26 mouse cellular contexts compared by ENCODE assay signal in genomic region chr5:113580801-113581200, GRCm38 (mm10).
DNase-seq lines count a peak whose midpoint lies in the region; ATAC-seq and TF ChIP-seq lines count a peak whose summit lies in the region.
"Had no signal": no experiment of that assay in that cellular context is flagged by ENCODE, and none has a peak within 500 bp of the region (broad histone marks: within the 10 kb centered on the region; RNA-seq: fewer than 3 reads in every experiment).

No protein-coding gene starts in this region.

- ATAC-seq in hindbrain, postnatal 0 days, result 0 out of 2 replicates have a peak, but pooled peaks have one; percentile 9
- ATAC-seq: CD4-positive, CD25-positive, alpha-beta regulatory T cell, adult 4 months; forebrain, embryonic 13.5 days; forebrain, embryonic 16.5 days; hindbrain, embryonic 16.5 days; inflammation-experienced regulatory T-cells, adult 6 months had no signal

- no peak overlapping the region for H3K4me2 ChIP-seq in hindbrain, postnatal 0 days (ENCODE audit: low read depth, low read length)
- H3K4me2 ChIP-seq: embryonic facial prominence, embryonic 13.5 days; forebrain, embryonic 13.5 days; heart, embryonic 13.5 days had no signal

- no peaks in the 10 kb centered on the region for H3K36me3 ChIP-seq in hindbrain, postnatal 0 days (ENCODE audit: insufficient read depth, low read length)
- no peaks in the 10 kb centered on the region for H3K36me3 ChIP-seq in hindbrain, embryonic 10.5 days
- peaks cover 20% of the 10 kb centered on the region for H3K36me3 ChIP-seq in E14TG2a.4 (ENCODE audit: insufficient read depth, low read length)
- H3K36me3 ChIP-seq in ES-Bruce4 (ENCODE audit: control insufficient read depth, insufficient read depth, low read length, poor library complexity, severe bottlenecking), result no peaks in the 10 kb centered on the region; the same call in 1 of the 2 replicates
- H3K36me3 ChIP-seq in limb, embryonic 10.5 days, result no peaks in the 10 kb centered on the region
- H3K36me3 ChIP-seq: embryonic facial prominence, embryonic 10.5 days; forebrain, embryonic 10.5 days; heart, embryonic 10.5 days; heart, embryonic 13.5 days had no signal

- 0 out of 2 replicates have a peak, but pooled peaks have one; percentile 40 for TF ChIP-seq EP300 in ES-Bruce4 (IDR thresholded peaks at IDR 0.05; ENCODE audit: insufficient read depth, low read depth, low read length)

- H3K27ac ChIP-seq in hindbrain, postnatal 0 days, result no peak overlapping the region
- H3K27ac ChIP-seq in hindbrain, embryonic 10.5 days, result no peak overlapping the region
- peak overlapping the region; percentile 87 for H3K27ac ChIP-seq in ES-Bruce4 (ENCODE audit: insufficient read depth, low read length)
- H3K27ac ChIP-seq in limb, embryonic 10.5 days, result 0 out of 2 replicates have a peak overlapping the region, but pooled peaks have one; percentile 17
- H3K27ac ChIP-seq: embryonic facial prominence, embryonic 10.5 days; embryonic facial prominence, embryonic 13.5 days; forebrain, embryonic 10.5 days; forebrain, embryonic 13.5 days; heart, adult 2 months; heart, embryonic 10.5 days; heart, embryonic 13.5 days had no signal

- no peak overlapping the region for H3K9ac ChIP-seq in hindbrain, postnatal 0 days (replicated peaks; ENCODE audit: low read length)
- no peak overlapping the region; the same call in 1 of the 2 replicates for H3K9ac ChIP-seq in ES-Bruce4 (ENCODE audit: low read depth, poor library complexity, severe bottlenecking)
- H3K9ac ChIP-seq: embryonic facial prominence, embryonic 13.5 days; forebrain, embryonic 13.5 days; heart, embryonic 13.5 days had no signal

- 70% methylated on average over 9 of the region's 9 CpGs for WGBS in hindbrain, postnatal 0 days
- 69% methylated on average over 9 of the region's 9 CpGs for WGBS in hindbrain, embryonic 10.5 days
- WGBS in limb, embryonic 10.5 days, result 48% methylated on average over 9 of the region's 9 CpGs
- WGBS in lung, adult 2 months, result 48% methylated on average over 9 of the region's 9 CpGs

- DNase-seq in hindbrain, postnatal 0 days (ENCODE audit: low spot score), result no peak
- DNase-seq in hindbrain, embryonic 10.5 days (ENCODE audit: low spot score), result no peak
- DNase-seq in limb, embryonic 10.5 days (ENCODE audit: low spot score), result no peak
- DNase-seq in lung, adult 2 months, result no peak
- DNase-seq: adrenal gland, adult 2 months; adrenal gland, postnatal 14 days; cerebellum, adult 11 months; cerebellum, adult 2 months; cerebellum, adult 9-11 months; gastrocnemius, postnatal 36 days; heart, adult 2 months; heart, postnatal 14 days; kidney, adult 11 months; kidney, adult 9 months had no signal

- H3K4me3 ChIP-seq in hindbrain, postnatal 0 days (ENCODE audit: low read length), result no peak overlapping the region
- H3K4me3 ChIP-seq in hindbrain, embryonic 10.5 days, result no peak overlapping the region
- peak overlapping the region; percentile 66 for H3K4me3 ChIP-seq in E14TG2a.4 (replicated peaks; ENCODE audit: low read length)
- H3K4me3 ChIP-seq in ES-Bruce4 (ENCODE audit: low read depth, low read length), result peak overlapping the region; percentile 15; the same call in 1 of the 2 replicates
- H3K4me3 ChIP-seq in limb, embryonic 10.5 days, result no peak overlapping the region
- H3K4me3 ChIP-seq in lung, adult 2 months (replicated peaks; ENCODE audit: extremely low read depth, low read depth, low read length), result no peak overlapping the region
- H3K4me3 ChIP-seq: embryonic facial prominence, embryonic 10.5 days; embryonic facial prominence, embryonic 13.5 days; forebrain, embryonic 10.5 days; forebrain, embryonic 13.5 days; heart, adult 2 months; heart, embryonic 10.5 days; heart, embryonic 13.5 days had no signal

- no peaks in the 10 kb centered on the region for H3K9me3 ChIP-seq in hindbrain, postnatal 0 days (ENCODE audit: low read length)
- no peaks in the 10 kb centered on the region for H3K9me3 ChIP-seq in hindbrain, embryonic 10.5 days
- H3K9me3 ChIP-seq in E14TG2a.4 (ENCODE audit: low read length) (no peaks in the 10 kb centered on the region), ES-Bruce4 (replicated peaks; ENCODE audit: control insufficient read depth, insufficient read depth, low read length, poor library complexity, severe bottlenecking) (no peaks in the 10 kb centered on the region)
- H3K9me3 ChIP-seq in limb, embryonic 10.5 days (replicated peaks), result no peaks in the 10 kb centered on the region
- H3K9me3 ChIP-seq: embryonic facial prominence, embryonic 10.5 days; embryonic facial prominence, embryonic 13.5 days; forebrain, embryonic 10.5 days; forebrain, embryonic 13.5 days; heart, embryonic 10.5 days; heart, embryonic 13.5 days had no signal

- H3K4me1 ChIP-seq in hindbrain, postnatal 0 days (ENCODE audit: insufficient read depth, low read length), result no peaks in the 10 kb centered on the region
- H3K4me1 ChIP-seq in hindbrain, embryonic 10.5 days (replicated peaks), result peaks cover 32% of the 10 kb centered on the region
- H3K4me1 ChIP-seq in E14TG2a.4 (replicated peaks; ENCODE audit: low read depth, low read length) (peaks cover 82% of the 10 kb centered on the region), ES-Bruce4 (ENCODE audit: control insufficient read depth, insufficient read depth, low read length) (peaks cover 2% of the 10 kb centered on the region)
- H3K4me1 ChIP-seq in limb, embryonic 10.5 days, result peaks cover 70% of the 10 kb centered on the region
- no peaks in the 10 kb centered on the region for H3K4me1 ChIP-seq in lung, adult 2 months (ENCODE audit: control insufficient read depth, insufficient read depth, low read length)
- H3K4me1 ChIP-seq: heart, embryonic 13.5 days had no signal

- H3K27me3 ChIP-seq in hindbrain, postnatal 0 days (ENCODE audit: insufficient read depth, low read length), result no peaks in the 10 kb centered on the region
- H3K27me3 ChIP-seq in hindbrain, embryonic 10.5 days (ENCODE audit: insufficient read depth, poor library complexity, severe bottlenecking), result no peaks in the 10 kb centered on the region
- no peaks in the 10 kb centered on the region for H3K27me3 ChIP-seq in E14TG2a.4 (ENCODE audit: insufficient read depth, low read length)
- H3K27me3 ChIP-seq in ES-Bruce4 (ENCODE audit: control insufficient read depth, insufficient read depth, low read length, poor library complexity, severe bottlenecking), result no peaks in the 10 kb centered on the region
- H3K27me3 ChIP-seq in limb, embryonic 10.5 days (ENCODE audit: low read depth, poor library complexity, severe bottlenecking), result no peaks in the 10 kb centered on the region
- H3K27me3 ChIP-seq: embryonic facial prominence, embryonic 13.5 days; forebrain, embryonic 13.5 days; heart, embryonic 13.5 days had no signal

- no peak for TF ChIP-seq CTCF in hindbrain, postnatal 0 days (IDR thresholded peaks at IDR 0.05; ENCODE audit: low read depth)
- TF ChIP-seq CTCF in E14TG2a.4 (conservative IDR thresholded peaks at IDR 0.05; ENCODE audit: low read length), result no peak
- TF ChIP-seq CTCF in ES-Bruce4 (IDR thresholded peaks at IDR 0.05; ENCODE audit: low read depth, low read length), result no peak
- TF ChIP-seq CTCF in lung, adult 2 months (IDR thresholded peaks at IDR 0.05; ENCODE audit: insufficient read depth, low read length), result no peak

- TF ChIP-seq POLR2A in ES-Bruce4 (IDR thresholded peaks at IDR 0.05; ENCODE audit: insufficient read depth, low read length), result no peak
- TF ChIP-seq POLR2A in lung, adult 2 months (IDR thresholded peaks at IDR 0.05; ENCODE audit: borderline replicate concordance, extremely low read depth, low read depth, low read length), result no peak

Comparison
In these comparisons a context has a peak if more than half of its experiments do, and no peak if none do; other contexts are left out.
1. H3K27ac ChIP-seq: peak in ES-Bruce4 (single experiment) and limb, embryonic 10.5 days (single experiment); none in hindbrain, postnatal 0 days (single experiment) and hindbrain, embryonic 10.5 days (single experiment).
2. H3K4me3 ChIP-seq: peak in E14TG2a.4 (single experiment) and ES-Bruce4 (single experiment); none in hindbrain, postnatal 0 days (single experiment), hindbrain, embryonic 10.5 days (single experiment), limb, embryonic 10.5 days (single experiment) and lung, adult 2 months (single experiment).